Mouse (Mus musculus) forebrain, embryonic 16.5 days (tissue): ENCODE data around the gene Kbtbd12. TPM values are rescaled to one million over a fixed set of nuclear protein-coding genes. Genes with fewer than 3 reads are reported as not detected.

Source experiments
- ATAC-seq: fragments of 200-750 bp; cut with Nextera tagmentation; 2 replicates; pipeline ENCODE4 v1.8.0; 2017; ENCODE audit warnings: mild to moderate bottlenecking, moderate library complexity
- H3K27ac ChIP-seq: fragments of 300-500 bp; sonication (generic); 2 replicates; pipeline ENCODE4 v1.5.1; 2014; ENCODE audit warnings: low read length, control low read depth
- H3K27me3 ChIP-seq: fragments of 300-500 bp; sonication (generic); replicated peaks from 2 replicates; pipeline ENCODE4 v1.6.1; 2014; ENCODE audit warnings: low read length; ENCODE audit not compliant: control insufficient read depth, insufficient read depth
- H3K36me3 ChIP-seq: fragments of 300-500 bp; sonication (generic); 2 replicates; pipeline ENCODE4 v1.6.1; 2014; ENCODE audit not compliant: control insufficient read depth, insufficient read depth
- H3K4me1 ChIP-seq: fragments of 300-500 bp; sonication (generic); replicated peaks from 2 replicates; pipeline ENCODE4 v1.6.1; 2014; ENCODE audit warnings: low read length; ENCODE audit not compliant: control insufficient read depth, insufficient read depth
- H3K4me2 ChIP-seq: fragments of 300-500 bp; sonication (generic); 2 replicates; pipeline ENCODE4 v1.6.1; 2014; ENCODE audit warnings: mild to moderate bottlenecking, low read length, control low read depth
- H3K4me3 ChIP-seq: fragments of 300-500 bp; sonication (generic); replicated peaks from 2 replicates; pipeline ENCODE4 v1.5.1; 2014; ENCODE audit warnings: mild to moderate bottlenecking, low read length, control low read depth
- H3K9ac ChIP-seq: fragments of 300-500 bp; sonication (generic); replicated peaks from 2 replicates; pipeline ENCODE4 v1.6.1; 2014; ENCODE audit warnings: low read depth, low read length, control low read depth
- H3K9me3 ChIP-seq: fragments of 300-500 bp; sonication (generic); 2 replicates; pipeline ENCODE4 v1.6.1; 2016; ENCODE audit warnings: low read length; ENCODE audit not compliant: control insufficient read depth
- WGBS: fragments of 180-500 bp; shearing (Covaris S2); extraction: QIAGEN DNeasy Blood & Tissue Kit; methylation state at CpG from one replicate; pipeline ENCODE4 v1.1.7; 2014; 5-methylcytosine and 5-hydroxymethylcytosine counted together
- polyA plus RNA-seq: library from polyadenylated mRNA; unstranded; fragments of >200 nt; fragmentation: Nextera tagmentation; extraction: Ambion mirVana; gene quantifications from 2 replicates; pipeline ENCODE4 v1.2.1, GENCODE M21; 2015

Kbtbd12 gene
- polyA plus RNA-seq, 1 experiment from 2014 or later, result 0.52 TPM

DNA sequence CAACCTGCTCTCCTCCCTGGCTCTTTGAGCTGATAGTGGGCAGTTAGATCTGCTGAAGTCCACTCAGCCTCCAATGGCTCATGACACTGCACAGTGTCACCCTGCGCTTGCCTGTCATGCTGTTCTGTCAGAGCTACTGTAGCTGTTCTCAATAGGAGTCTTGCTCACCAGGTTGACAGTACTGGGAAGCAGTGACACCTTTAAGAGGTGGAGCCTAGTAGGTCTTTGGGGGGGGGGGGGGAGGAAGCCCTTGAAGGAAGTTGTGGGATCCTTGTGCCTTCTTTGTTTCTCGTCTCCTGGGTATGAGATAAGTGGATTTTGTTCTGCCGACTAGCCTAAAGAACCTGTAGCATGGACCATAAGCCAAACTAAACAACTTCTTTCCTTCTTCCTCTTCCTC, 115.1 kb downstream of the Kbtbd12 start:
- Histone ChIP-seq H3K4me3 (no peak overlapping the region), H3K27me3 (no peaks in the 10 kb centered on the region), H3K27ac (no peak overlapping the region), H3K4me1 (peaks cover 10% of the 10 kb centered on the region), H3K9ac (no peak overlapping the region), H3K4me2 (no peak overlapping the region), H3K9me3 (no peaks in the 10 kb centered on the region), H3K36me3 (no peaks in the 10 kb centered on the region)
- WGBS, result 71% methylated on average over 3 of the region's 3 CpGs
- ATAC-seq, result no peak

GRCm38 (mm10) chr6:88521821-88522220, 115.9 kb downstream of the Kbtbd12 start:
- no peaks in the 10 kb centered on the region for H3K27me3 ChIP-seq
- 81% methylated on average over 7 of the region's 7 CpGs for WGBS
- H3K4me3 ChIP-seq, result no peak overlapping the region
- no peaks in the 10 kb centered on the region for H3K36me3 ChIP-seq
- H3K9ac ChIP-seq, result no peak overlapping the region
- no peak for ATAC-seq
- H3K4me2 ChIP-seq, result no peak overlapping the region
- peaks cover 17% of the 10 kb centered on the region for H3K4me1 ChIP-seq
- no peak overlapping the region for H3K27ac ChIP-seq
- no peaks in the 10 kb centered on the region for H3K9me3 ChIP-seq

DNA sequence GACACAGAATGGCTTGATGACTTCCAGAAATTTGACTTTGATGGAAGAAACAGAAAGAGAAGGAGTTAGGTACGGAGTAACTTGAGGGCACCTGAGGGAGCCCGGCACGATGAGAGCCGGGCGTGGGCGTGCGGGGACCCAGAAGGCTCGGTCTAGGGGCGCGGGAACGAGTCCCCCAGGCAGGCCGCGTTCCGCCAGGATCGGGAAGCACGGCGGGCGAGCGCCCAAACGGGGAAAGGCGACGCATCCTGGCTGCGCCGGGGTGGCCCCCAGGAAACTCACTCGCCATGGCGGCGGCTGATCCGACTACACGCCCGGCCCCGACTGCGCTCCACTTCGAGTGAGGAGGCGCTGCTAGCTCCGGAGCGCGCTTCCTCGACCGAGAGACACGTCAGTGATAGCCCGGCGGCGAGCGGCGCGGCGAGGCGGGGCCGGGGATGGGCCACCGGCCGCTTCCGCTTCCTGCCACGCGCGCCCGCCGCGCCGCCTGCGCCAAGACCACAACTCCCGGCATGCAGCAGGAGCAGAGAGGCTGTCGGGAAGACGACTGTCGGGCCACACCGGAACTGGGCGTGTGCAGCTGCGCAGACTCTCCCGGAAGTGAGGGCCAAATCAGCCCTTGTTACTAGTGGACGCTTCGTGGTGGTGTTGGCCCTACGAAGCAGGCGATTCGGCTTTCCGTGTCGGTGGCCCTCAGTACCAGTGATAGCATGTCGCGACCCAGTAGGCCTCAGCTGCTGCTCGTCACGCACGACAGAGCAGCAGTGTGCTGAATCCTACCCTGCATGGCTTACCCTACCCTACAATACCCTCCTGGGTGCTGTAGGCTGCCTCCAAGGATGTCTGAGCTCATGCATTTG, 119.1 kb downstream of the Kbtbd12 start, which contains the start of gene Sec61a1:
Sec61a1 (minus strand) TSS at position 502 of the 860 bp plus-strand sequence.
- H3K27ac ChIP-seq, result peak within 1 kb of the TSS; percentile 89
- 1% methylated on average over 80 of the region's 80 CpGs for WGBS
- H3K27me3 ChIP-seq, result no peaks in the 10 kb centered on the region
- peaks cover 21% of the 10 kb centered on the region for H3K4me1 ChIP-seq
- H3K9me3 ChIP-seq, result no peaks in the 10 kb centered on the region
- peak within 1 kb of the TSS; percentile 88 for H3K4me3 ChIP-seq
- H3K4me2 ChIP-seq, result peak within 1 kb of the TSS; percentile 90
- peak; percentile 98 for ATAC-seq
- H3K9ac ChIP-seq, result peak within 1 kb of the TSS; percentile 90
- peaks cover 10% of the 10 kb centered on the region for H3K36me3 ChIP-seq

GRCm38 (mm10) chr6:88517701-88518403, 119.9 kb downstream of the Kbtbd12 start:
- H3K4me2 ChIP-seq, result peak overlapping the region; percentile 90
- H3K27me3 ChIP-seq, result no peaks in the 10 kb centered on the region
- no peak for ATAC-seq
- no peaks in the 10 kb centered on the region for H3K9me3 ChIP-seq
- peak overlapping the region; percentile 77 for H3K27ac ChIP-seq
- H3K4me1 ChIP-seq, result peaks cover 21% of the 10 kb centered on the region
- H3K9ac ChIP-seq, result peak overlapping the region; percentile 82
- H3K36me3 ChIP-seq, result peaks cover 11% of the 10 kb centered on the region
- peak overlapping the region; percentile 88 for H3K4me3 ChIP-seq
- WGBS, result 13% methylated on average over 18 of the region's 18 CpGs

DNA sequence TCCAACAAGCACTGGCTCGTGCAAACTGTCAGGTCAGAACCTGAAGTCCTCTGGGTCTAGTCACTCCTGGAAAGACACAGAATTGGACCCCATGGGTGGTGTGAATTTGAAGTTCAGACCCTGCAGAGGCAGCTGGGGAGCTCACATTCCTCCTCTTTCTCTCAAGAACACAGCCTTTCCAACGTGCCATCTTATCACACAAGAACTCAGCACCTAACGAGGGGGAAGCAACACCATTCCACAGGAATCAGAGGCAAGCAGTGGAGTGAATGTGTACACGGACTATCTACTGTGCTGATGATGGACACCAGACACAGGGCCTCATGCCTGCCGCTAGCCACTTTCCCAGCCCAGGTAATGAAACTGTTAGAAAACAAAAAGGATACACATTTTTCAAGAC, 121.1 kb downstream of the Kbtbd12 start:
- 66% methylated on average over 5 of the region's 5 CpGs for WGBS
- Histone ChIP-seq H3K27me3 (no peaks in the 10 kb centered on the region), H3K9me3 (no peaks in the 10 kb centered on the region), H3K4me1 (peaks cover 21% of the 10 kb centered on the region), H3K4me3 (no peak overlapping the region), H3K27ac (no peak overlapping the region), H3K9ac (no peak overlapping the region), H3K36me3 (peaks cover 20% of the 10 kb centered on the region), H3K4me2 (no peak overlapping the region)
- ATAC-seq, result no peak

- Histone ChIP-seq H3K27ac (no peak overlapping the region), H3K27me3 (no peaks in the 10 kb centered on the region), H3K9me3 (no peaks in the 10 kb centered on the region), H3K36me3 (peaks cover 26% of the 10 kb centered on the region), H3K9ac (no peak overlapping the region), H3K4me2 (no peak overlapping the region), H3K4me3 (no peak overlapping the region), H3K4me1 (peaks cover 21% of the 10 kb centered on the region)
- 84% methylated on average over 8 of the region's 8 CpGs for WGBS
- ATAC-seq, result no peak
These were observed 121.8 kb downstream of the Kbtbd12 start for GRCm38 (mm10) chr6:88515971-88516370.

- Histone ChIP-seq H3K4me1 (peaks cover 19% of the 10 kb centered on the region), H3K9ac (no peak overlapping the region), H3K36me3 (peaks cover 39% of the 10 kb centered on the region), H3K9me3 (no peaks in the 10 kb centered on the region), H3K4me2 (no peak overlapping the region), H3K27me3 (no peaks in the 10 kb centered on the region), H3K27ac (no peak overlapping the region), H3K4me3 (no peak overlapping the region)
- no peak for ATAC-seq
- WGBS, result 88% methylated on average over 4 of the region's 4 CpGs
These were observed 123.2 kb downstream of the Kbtbd12 start for GRCm38 (mm10) chr6:88514546-88514945.

GRCm38 (mm10) chr6:88513984-88514383, 123.8 kb downstream of the Kbtbd12 start:
- Histone ChIP-seq H3K9ac (no peak overlapping the region), H3K27ac (no peak overlapping the region), H3K4me3 (no peak overlapping the region), H3K4me2 (no peak overlapping the region), H3K4me1 (peaks cover 15% of the 10 kb centered on the region), H3K36me3 (peaks cover 43% of the 10 kb centered on the region), H3K27me3 (no peaks in the 10 kb centered on the region), H3K9me3 (no peaks in the 10 kb centered on the region)
- ATAC-seq, result no peak
- WGBS, result 95% methylated on average over 8 of the region's 8 CpGs

DNA sequence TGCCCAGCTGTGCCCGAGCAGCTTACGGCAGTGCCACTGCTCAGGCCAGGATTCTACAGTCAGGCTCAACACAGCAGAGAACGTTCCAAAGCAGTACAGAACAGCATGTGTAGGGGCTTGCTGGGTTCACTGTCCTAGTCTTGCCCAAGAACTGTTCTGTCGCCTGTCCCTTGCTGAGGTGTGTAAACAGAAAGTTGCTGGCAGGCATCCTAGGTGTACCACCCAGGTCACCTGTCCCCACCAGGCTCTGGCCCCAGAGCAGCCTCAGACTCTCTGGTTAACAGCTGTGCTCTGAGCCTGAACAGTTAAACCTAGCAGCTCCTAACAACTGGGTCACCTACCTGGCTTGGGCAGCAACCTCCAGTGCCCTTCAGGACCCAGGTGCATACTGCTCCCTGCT, 134.7 kb downstream of the Kbtbd12 start:
- peaks cover 6% of the 10 kb centered on the region; the same call in 1 of the 2 replicates for H3K4me1 ChIP-seq
- no peak overlapping the region for H3K4me2 ChIP-seq
- no peaks in the 10 kb centered on the region for H3K27me3 ChIP-seq
- H3K36me3 ChIP-seq, result peaks cover 40% of the 10 kb centered on the region
- H3K4me3 ChIP-seq, result no peak overlapping the region
- no peak for ATAC-seq
- 92% methylated on average over 4 of the region's 4 CpGs for WGBS
- no peak overlapping the region for H3K27ac ChIP-seq
- H3K9me3 ChIP-seq, result no peaks in the 10 kb centered on the region
- no peak overlapping the region for H3K9ac ChIP-seq
